Mouse (Mus musculus): ENCODE measurements at regions not wholly inside any gene's neighbourhood (a gene's known extent, or its start where the extent isn't known, plus 50 kb on each side); places are given as distances from the start of the nearest gene placed in this dataset.

- Histone ChIP-seq H3K9me3 (ENCODE audit: control insufficient read depth, low read length) (no peaks in the 10 kb centered on the region; the same call in 1 of the 2 replicates), H3K36me3 (ENCODE audit: control insufficient read depth, insufficient read depth, low read length) (no peaks in the 10 kb centered on the region), H3K9ac (ENCODE audit: low read length) (no peak overlapping the region), H3K4me3 (ENCODE audit: low read depth, low read length) (no peak overlapping the region), H3K27me3 (ENCODE audit: control insufficient read depth, insufficient read depth, low read length) (no peaks in the 10 kb centered on the region), H3K4me1 (replicated peaks; ENCODE audit: control insufficient read depth, insufficient read depth, low read length) (0 out of 2 replicates have a peak, but pooled peaks cover 3% of the 10 kb centered on the region), H3K27ac (ENCODE audit: low read depth, low read length) (no peak overlapping the region), H3K4me2 (ENCODE audit: low read depth, low read length, severe bottlenecking) (no peak overlapping the region)
- ATAC-seq (replicated peaks; ENCODE audit: low FRiP score) (no peak), DNase-seq (ENCODE audit: low spot score) (no peak)
- 60% methylated on average over 6 of the region's 6 CpGs for WGBS
Measured at GRCm38 (mm10) chr14:60439106-60439505, 66.0 kb downstream of the Amer2 start.

GRCm38 (mm10) chr14:60443821-60444551 is 70.9 kb downstream of the Amer2 start:
- WGBS, result 72% methylated on average over 7 of the region's 7 CpGs
- Histone ChIP-seq H3K4me1 (replicated peaks; ENCODE audit: control insufficient read depth, insufficient read depth, low read length) (peaks cover 10% of the 10 kb centered on the region; the same call in 1 of the 2 replicates), H3K36me3 (ENCODE audit: control insufficient read depth, insufficient read depth, low read length) (no peaks in the 10 kb centered on the region), H3K4me2 (ENCODE audit: low read depth, low read length, severe bottlenecking) (no peak overlapping the region), H3K9me3 (ENCODE audit: control insufficient read depth, low read length) (no peaks in the 10 kb centered on the region; the same call in 1 of the 2 replicates), H3K9ac (ENCODE audit: low read length) (no peak overlapping the region), H3K27ac (ENCODE audit: low read depth, low read length) (no peak overlapping the region), H3K27me3 (ENCODE audit: control insufficient read depth, insufficient read depth, low read length) (no peaks in the 10 kb centered on the region), H3K4me3 (ENCODE audit: low read depth, low read length) (no peak overlapping the region)
- ATAC-seq (replicated peaks; ENCODE audit: low FRiP score) (no peak), DNase-seq (ENCODE audit: low spot score) (no peak)

- Histone ChIP-seq H3K27me3 (ENCODE audit: control insufficient read depth, insufficient read depth, low read length) (no peaks in the 10 kb centered on the region), H3K36me3 (ENCODE audit: control insufficient read depth, insufficient read depth, low read length) (no peaks in the 10 kb centered on the region), H3K4me3 (ENCODE audit: low read depth, low read length) (no peak overlapping the region), H3K27ac (ENCODE audit: low read depth, low read length) (no peak overlapping the region), H3K9ac (ENCODE audit: low read length) (no peak overlapping the region), H3K4me1 (replicated peaks; ENCODE audit: control insufficient read depth, insufficient read depth, low read length) (peaks cover 11% of the 10 kb centered on the region; the same call in 1 of the 2 replicates), H3K4me2 (ENCODE audit: low read depth, low read length, severe bottlenecking) (no peak overlapping the region), H3K9me3 (ENCODE audit: control insufficient read depth, low read length) (no peaks in the 10 kb centered on the region; the same call in 1 of the 2 replicates)
- 65% methylated on average over 3 of the region's 3 CpGs for WGBS
- DNase-seq (ENCODE audit: low spot score) (no peak), ATAC-seq (replicated peaks; ENCODE audit: low FRiP score) (no peak)
Measured at GRCm38 (mm10) chr14:60444552-60444937, 71.5 kb downstream of the Amer2 start.

- Histone ChIP-seq H3K27ac (ENCODE audit: low read depth, low read length) (no peak overlapping the region), H3K4me3 (ENCODE audit: low read depth, low read length) (no peak overlapping the region), H3K4me2 (ENCODE audit: low read depth, low read length, severe bottlenecking) (no peak overlapping the region), H3K36me3 (ENCODE audit: control insufficient read depth, insufficient read depth, low read length) (no peaks in the 10 kb centered on the region), H3K27me3 (ENCODE audit: control insufficient read depth, insufficient read depth, low read length) (no peaks in the 10 kb centered on the region), H3K4me1 (replicated peaks; ENCODE audit: control insufficient read depth, insufficient read depth, low read length) (peaks cover 11% of the 10 kb centered on the region; the same call in 1 of the 2 replicates), H3K9me3 (ENCODE audit: control insufficient read depth, low read length) (no peaks in the 10 kb centered on the region; the same call in 1 of the 2 replicates), H3K9ac (ENCODE audit: low read length) (no peak overlapping the region)
- no peak for DNase-seq (ENCODE audit: low spot score)
- ATAC-seq (replicated peaks; ENCODE audit: low FRiP score), result 0 out of 2 replicates have a peak, but pooled peaks have one; percentile 33
- WGBS, result 55% methylated on average over 6 of the region's 6 CpGs
Measured at GRCm38 (mm10) chr14:60446037-60446436, 73.0 kb downstream of the Amer2 start.

- no peaks in the 10 kb centered on the region for H3K27me3 ChIP-seq (ENCODE audit: control insufficient read depth, insufficient read depth, low read length)
- H3K27ac ChIP-seq (ENCODE audit: low read depth, low read length), result no peak overlapping the region
- H3K9me3 ChIP-seq (ENCODE audit: control insufficient read depth, low read length), result no peaks in the 10 kb centered on the region
- WGBS, result 92% methylated on average over 9 of the region's 9 CpGs
- H3K36me3 ChIP-seq (ENCODE audit: control insufficient read depth, insufficient read depth, low read length), result no peaks in the 10 kb centered on the region
- H3K4me1 ChIP-seq (replicated peaks; ENCODE audit: control insufficient read depth, insufficient read depth, low read length), result peaks cover 2% of the 10 kb centered on the region; the same call in 1 of the 2 replicates
- H3K9ac ChIP-seq (ENCODE audit: low read length), result no peak overlapping the region
- DNase-seq (ENCODE audit: low spot score) (no peak), ATAC-seq (replicated peaks; ENCODE audit: low FRiP score) (no peak)
- H3K4me2 ChIP-seq (ENCODE audit: low read depth, low read length, severe bottlenecking), result no peak overlapping the region
- H3K4me3 ChIP-seq (ENCODE audit: low read depth, low read length), result no peak overlapping the region
Measured at GRCm38 (mm10) chr14:60451216-60451615, 78.2 kb downstream of the Amer2 start.

- H3K4me3 ChIP-seq (ENCODE audit: low read depth, low read length), result no peak overlapping the region
- no peaks in the 10 kb centered on the region for H3K9me3 ChIP-seq (ENCODE audit: control insufficient read depth, low read length)
- ATAC-seq (replicated peaks; ENCODE audit: low FRiP score) (no peak), DNase-seq (ENCODE audit: low spot score) (no peak)
- WGBS, result 84% methylated on average over 7 of the region's 7 CpGs
- no peak overlapping the region for H3K27ac ChIP-seq (ENCODE audit: low read depth, low read length)
- H3K4me2 ChIP-seq (ENCODE audit: low read depth, low read length, severe bottlenecking), result no peak overlapping the region
- H3K27me3 ChIP-seq (ENCODE audit: control insufficient read depth, insufficient read depth, low read length), result no peaks in the 10 kb centered on the region
- no peaks in the 10 kb centered on the region for H3K36me3 ChIP-seq (ENCODE audit: control insufficient read depth, insufficient read depth, low read length)
- no peak overlapping the region for H3K9ac ChIP-seq (ENCODE audit: low read length)
- 0 out of 2 replicates have a peak, but pooled peaks cover 2% of the 10 kb centered on the region for H3K4me1 ChIP-seq (replicated peaks; ENCODE audit: control insufficient read depth, insufficient read depth, low read length)
Measured at GRCm38 (mm10) chr14:60451684-60452083, 78.6 kb downstream of the Amer2 start.

GRCm38 (mm10) chr14:60456767-60457166 is 83.7 kb downstream of the Amer2 start:
- Histone ChIP-seq H3K36me3 (ENCODE audit: control insufficient read depth, insufficient read depth, low read length) (no peaks in the 10 kb centered on the region), H3K9me3 (ENCODE audit: control insufficient read depth, low read length) (no peaks in the 10 kb centered on the region), H3K9ac (ENCODE audit: low read length) (no peak overlapping the region), H3K4me1 (replicated peaks; ENCODE audit: control insufficient read depth, insufficient read depth, low read length) (no peaks in the 10 kb centered on the region), H3K27ac (ENCODE audit: low read depth, low read length) (no peak overlapping the region), H3K4me3 (ENCODE audit: low read depth, low read length) (no peak overlapping the region), H3K27me3 (ENCODE audit: control insufficient read depth, insufficient read depth, low read length) (no peaks in the 10 kb centered on the region), H3K4me2 (ENCODE audit: low read depth, low read length, severe bottlenecking) (no peak overlapping the region)
- no peak for DNase-seq (ENCODE audit: low spot score)
- WGBS, result 69% methylated on average over 9 of the region's 9 CpGs
- ATAC-seq (replicated peaks; ENCODE audit: low FRiP score), result no peak

GRCm38 (mm10) chr14:60484996-60485888 is 112.2 kb downstream of the Amer2 start:
- Histone ChIP-seq H3K4me1 (replicated peaks; ENCODE audit: control insufficient read depth, insufficient read depth, low read length) (no peaks in the 10 kb centered on the region; the same call in 1 of the 2 replicates), H3K4me2 (ENCODE audit: low read depth, low read length, severe bottlenecking) (peak overlapping the region; percentile 89), H3K27me3 (ENCODE audit: control insufficient read depth, insufficient read depth, low read length) (no peaks in the 10 kb centered on the region), H3K9me3 (ENCODE audit: control insufficient read depth, low read length) (no peaks in the 10 kb centered on the region; the same call in 1 of the 2 replicates), H3K27ac (ENCODE audit: low read depth, low read length) (peak overlapping the region; percentile 81), H3K4me3 (ENCODE audit: low read depth, low read length) (peak overlapping the region; percentile 41), H3K9ac (ENCODE audit: low read length) (peak overlapping the region; percentile 56), H3K36me3 (ENCODE audit: control insufficient read depth, insufficient read depth, low read length) (no peaks in the 10 kb centered on the region)
- under 1% methylated on average over 38 of the region's 38 CpGs for WGBS
- DNase-seq (ENCODE audit: low spot score) (peak; percentile 93), ATAC-seq (replicated peaks; ENCODE audit: low FRiP score) (peak; percentile 93)
